Mouse (Mus musculus) central nervous system, embryonic 14 days (tissue): ENCODE data around the gene Klk15. TPM values are rescaled to one million over a fixed set of nuclear protein-coding genes. Genes with fewer than 3 reads are reported as not detected.

Source experiments
- polyA plus RNA-seq: library from polyadenylated mRNA; depleted of rRNA; stranded (reverse); fragments of >200 nt; gene quantifications from 2 replicates; pipeline ENCODE4 v1.2.3, GENCODE M21; 2012; rRNA removed

The Klk15 gene
- not detected in 2 replicates for polyA plus RNA-seq

GRCm38 (mm10) chr7:43933440-43933839 lies at the start of gene Klk15:
Gene Klk15 (plus strand): TSS chr7:43933740.

GRCm38 (mm10) chr7:43950364-43950763 lies 16.8 kb downstream of the Klk15 start, which contains the start of gene Klk1b8:
Gene Klk1b8 (plus strand): TSS chr7:43950664.

GRCm38 (mm10) chr7:43966451-43966850 lies 32.9 kb downstream of the Klk15 start, which contains the start of gene Klk1b1:
Gene Klk1b1 (plus strand): TSS chr7:43966751.

GRCm38 (mm10) chr7:43975761-43976160 lies 42.2 kb downstream of the Klk15 start, which contains the start of gene Klk1b9:
Gene Klk1b9 (plus strand): TSS chr7:43976061.

Other genes starting within 250 kb of the Klk15 start
- 0.10 and 0.16 TPM in 2 replicates for gene Klk14, start 243.3 kb upstream of the Klk15 start, polyA plus RNA-seq
- 0.09 TPM in 1 of 2 replicates, not detected in the other for gene Klk13, start 221.2 kb upstream of the Klk15 start, polyA plus RNA-seq
- gene Klk12, start 164.8 kb upstream of the Klk15 start, polyA plus RNA-seq: not detected in 2 replicates
- 0.23 TPM in 1 of 2 replicates, not detected in the other for gene Klk11, start 159.1 kb upstream of the Klk15 start, polyA plus RNA-seq
- gene Klk10, start 152.7 kb upstream of the Klk15 start, polyA plus RNA-seq: 0.15 and 0.91 TPM in 2 replicates
- 0.09 TPM in 1 of 2 replicates, not detected in the other for gene Klk9, start 141.8 kb upstream of the Klk15 start, polyA plus RNA-seq
- gene Klk8, start 136.2 kb upstream of the Klk15 start, polyA plus RNA-seq: 5.6 and 7.1 TPM in 2 replicates
- gene Klk7, start 122.4 kb upstream of the Klk15 start, polyA plus RNA-seq: 0.04 and 0.05 TPM in 2 replicates
- not detected in 2 replicates for gene Klk6, start 109.2 kb upstream of the Klk15 start, polyA plus RNA-seq
- gene Klk5, start 91.8 kb upstream of the Klk15 start, polyA plus RNA-seq: not detected in 2 replicates
- 0.33 and 0.58 TPM in 2 replicates for gene Klk4, start 52.6 kb upstream of the Klk15 start, polyA plus RNA-seq
- not detected in 2 replicates for gene Klk1b8, start 16.9 kb downstream of the Klk15 start, polyA plus RNA-seq
- gene Klk1b1, start 33.0 kb downstream of the Klk15 start, polyA plus RNA-seq: not detected in 2 replicates
- gene Klk1b9, start 42.3 kb downstream of the Klk15 start, polyA plus RNA-seq: not detected in 2 replicates
- gene Klk1b11, start 62.1 kb downstream of the Klk15 start, polyA plus RNA-seq: not detected in 2 replicates
- gene Klk1b26, start 78.4 kb downstream of the Klk15 start, polyA plus RNA-seq: 0.06 TPM in 1 of 2 replicates, not detected in the other
- gene Klk1b27, start 118.5 kb downstream of the Klk15 start, polyA plus RNA-seq: not detected in 2 replicates
- not detected in 2 replicates for gene Klk1b21, start 168.6 kb downstream of the Klk15 start, polyA plus RNA-seq
- gene Klk1b22, start 178.9 kb downstream of the Klk15 start, polyA plus RNA-seq: not detected in 2 replicates
- not detected in 2 replicates for gene Klk1b16, start 203.0 kb downstream of the Klk15 start, polyA plus RNA-seq